Comparison of ENCODE assay signal across 8 mouse cellular contexts in genomic region chr6:134930383-134930782, GRCm38 (mm10). TPM values are rescaled to one million over a fixed set of nuclear protein-coding genes. Genes with fewer than 3 reads are reported as not detected.
A peak's percentile ranks its signal among the peaks of the same experiment; 100 is the strongest.
DNase-seq lines count a peak whose midpoint lies in the region; ATAC-seq lines count a peak whose summit lies in the region.

No protein-coding gene starts in this region.

- no peak for DNase-seq in kidney, postnatal 4 days
- DNase-seq in embryonic facial prominence, embryonic 14.5 days (ENCODE audit: low spot score), result no peak
- DNase-seq in intestine, embryonic 14.5 days (ENCODE audit: low spot score), result no peak
- DNase-seq in layer of hippocampus, adult 9-10 months (ENCODE audit: low spot score), result no peak
- DNase-seq in spleen, postnatal 36 days (ENCODE audit: low spot score in 2 of 2), result no peak
- DNase-seq in frontal cortex, postnatal 14 days (ENCODE audit: low spot score in 2 of 2), result no peak

- H3K27ac ChIP-seq in kidney, embryonic 15.5 days, result no peak overlapping the region
- no peak overlapping the region; the same call in 1 of the 2 replicates for H3K27ac ChIP-seq in embryonic facial prominence, embryonic 14.5 days (replicated peaks; ENCODE audit: low read depth, low read length)
- H3K27ac ChIP-seq in intestine, embryonic 14.5 days (ENCODE audit: low read depth), result no peak overlapping the region
- no peak overlapping the region for H3K27ac ChIP-seq in midbrain, embryonic 15.5 days

- H3K4me1 ChIP-seq in kidney, embryonic 15.5 days, result peaks cover 48% of the 10 kb centered on the region
- peaks cover 7% of the 10 kb centered on the region for H3K4me1 ChIP-seq in embryonic facial prominence, embryonic 14.5 days (ENCODE audit: control insufficient read depth, insufficient read depth, low read length)
- peaks cover 13% of the 10 kb centered on the region for H3K4me1 ChIP-seq in intestine, embryonic 14.5 days (replicated peaks; ENCODE audit: control insufficient read depth, insufficient read depth, low read length)
- peaks cover 25% of the 10 kb centered on the region for H3K4me1 ChIP-seq in midbrain, embryonic 15.5 days

- no peaks in the 10 kb centered on the region for H3K36me3 ChIP-seq in kidney, embryonic 15.5 days
- no peaks in the 10 kb centered on the region for H3K36me3 ChIP-seq in embryonic facial prominence, embryonic 14.5 days (ENCODE audit: control insufficient read depth, insufficient read depth, low read length)
- no peaks in the 10 kb centered on the region for H3K36me3 ChIP-seq in intestine, embryonic 14.5 days (ENCODE audit: control insufficient read depth, insufficient read depth, low read length)
- H3K36me3 ChIP-seq in midbrain, embryonic 15.5 days (replicated peaks), result no peaks in the 10 kb centered on the region

- peak overlapping the region; percentile 30; the same call in 1 of the 2 replicates for H3K9ac ChIP-seq in kidney, embryonic 15.5 days
- peak overlapping the region; percentile 14; the same call in 1 of the 2 replicates for H3K9ac ChIP-seq in embryonic facial prominence, embryonic 14.5 days (ENCODE audit: low read depth, low read length)
- no peak overlapping the region for H3K9ac ChIP-seq in intestine, embryonic 14.5 days (ENCODE audit: low read length)
- H3K9ac ChIP-seq in midbrain, embryonic 15.5 days, result no peak overlapping the region

- ATAC-seq in kidney, embryonic 15.5 days (replicated peaks; ENCODE audit: low FRiP score), result no peak
- ATAC-seq in embryonic facial prominence, embryonic 14.5 days (ENCODE audit: low read depth), result no peak
- ATAC-seq in intestine, embryonic 14.5 days (replicated peaks; ENCODE audit: low FRiP score, low TSS enrichment, low read depth), result no peak
- no peak for ATAC-seq in midbrain, embryonic 15.5 days (replicated peaks)

- H3K4me2 ChIP-seq in kidney, embryonic 15.5 days, result peak overlapping the region; percentile 83
- peak overlapping the region; percentile 94 for H3K4me2 ChIP-seq in embryonic facial prominence, embryonic 14.5 days (ENCODE audit: low read depth, low read length)
- peak overlapping the region; percentile 94 for H3K4me2 ChIP-seq in intestine, embryonic 14.5 days (ENCODE audit: low read length)
- peak overlapping the region; percentile 22; the same call in 1 of the 2 replicates for H3K4me2 ChIP-seq in midbrain, embryonic 15.5 days

- peak overlapping the region; percentile 52 for H3K4me3 ChIP-seq in kidney, embryonic 15.5 days (replicated peaks)
- H3K4me3 ChIP-seq in embryonic facial prominence, embryonic 14.5 days (ENCODE audit: low read depth, low read length), result peak overlapping the region; percentile 61
- H3K4me3 ChIP-seq in intestine, embryonic 14.5 days (ENCODE audit: low read depth, low read length), result peak overlapping the region; percentile 58; the same call in 1 of the 2 replicates
- H3K4me3 ChIP-seq in midbrain, embryonic 15.5 days, result no peak overlapping the region

- H3K27me3 ChIP-seq in kidney, embryonic 15.5 days, result no peaks in the 10 kb centered on the region
- H3K27me3 ChIP-seq in embryonic facial prominence, embryonic 14.5 days (replicated peaks; ENCODE audit: control insufficient read depth, insufficient read depth, low read length), result no peaks in the 10 kb centered on the region
- H3K27me3 ChIP-seq in intestine, embryonic 14.5 days (replicated peaks; ENCODE audit: control insufficient read depth, insufficient read depth, low read length), result no peaks in the 10 kb centered on the region
- no peaks in the 10 kb centered on the region for H3K27me3 ChIP-seq in midbrain, embryonic 15.5 days (replicated peaks)

- no peaks in the 10 kb centered on the region for H3K9me3 ChIP-seq in kidney, embryonic 15.5 days (replicated peaks)
- no peaks in the 10 kb centered on the region for H3K9me3 ChIP-seq in embryonic facial prominence, embryonic 14.5 days (ENCODE audit: control insufficient read depth, low read length)
- H3K9me3 ChIP-seq in intestine, embryonic 14.5 days (ENCODE audit: control insufficient read depth, low read length), result no peaks in the 10 kb centered on the region
- H3K9me3 ChIP-seq in midbrain, embryonic 15.5 days, result no peaks in the 10 kb centered on the region

- WGBS in kidney, embryonic 15.5 days, result 77% methylated on average over 7 of the region's 7 CpGs
- 81% methylated on average over 7 of the region's 7 CpGs for WGBS in embryonic facial prominence, embryonic 14.5 days
- WGBS in intestine, embryonic 14.5 days, result 88% methylated on average over 7 of the region's 7 CpGs
- WGBS in midbrain, embryonic 15.5 days, result 73% methylated on average over 7 of the region's 7 CpGs

RNA-seq across cellular contexts. Expression of gene Cdkn1b, which starts 10.2 kb away (rescaled TPM):
- polyA plus RNA-seq in kidney, embryonic 15.5 days (2015; fragmentation: Nextera tagmentation; extraction: Ambion mirVana), result 15.9 and 17.6 TPM in 2 replicates
- polyA plus RNA-seq in embryonic facial prominence, embryonic 14.5 days (2014; fragmentation: Nextera tagmentation; extraction: Ambion mirVana), result 17.3 and 17.6 TPM in 2 replicates
- 15.8 and 16.0 TPM in 2 replicates for polyA plus RNA-seq in intestine, embryonic 14.5 days (2014; fragmentation: Nextera tagmentation; extraction: Ambion mirVana)
- polyA plus RNA-seq in midbrain, embryonic 15.5 days (2015; fragmentation: Nextera tagmentation; extraction: Ambion mirVana), result 24.4 and 25.3 TPM in 2 replicates

RNA-seq across cellular contexts. Expression of gene Gpr19, which starts 32.0 kb away (rescaled TPM):
- polyA plus RNA-seq in kidney, embryonic 15.5 days (2015; fragmentation: Nextera tagmentation; extraction: Ambion mirVana), result 11.0 and 12.3 TPM in 2 replicates
- polyA plus RNA-seq in embryonic facial prominence, embryonic 14.5 days (2014; fragmentation: Nextera tagmentation; extraction: Ambion mirVana), result 8.0 and 8.8 TPM in 2 replicates
- 10.7 and 11.1 TPM in 2 replicates for polyA plus RNA-seq in intestine, embryonic 14.5 days (2014; fragmentation: Nextera tagmentation; extraction: Ambion mirVana)
- polyA plus RNA-seq in midbrain, embryonic 15.5 days (2015; fragmentation: Nextera tagmentation; extraction: Ambion mirVana), result 40.1 and 44.0 TPM in 2 replicates

RNA-seq across cellular contexts. Expression of gene Apold1, which starts 51.1 kb away (rescaled TPM):
- 3.9 and 4.6 TPM in 2 replicates for polyA plus RNA-seq in kidney, embryonic 15.5 days (2015; fragmentation: Nextera tagmentation; extraction: Ambion mirVana)
- polyA plus RNA-seq in embryonic facial prominence, embryonic 14.5 days (2014; fragmentation: Nextera tagmentation; extraction: Ambion mirVana), result 5.4 and 5.5 TPM in 2 replicates
- polyA plus RNA-seq in intestine, embryonic 14.5 days (2014; fragmentation: Nextera tagmentation; extraction: Ambion mirVana), result 3.2 and 3.9 TPM in 2 replicates
- polyA plus RNA-seq in midbrain, embryonic 15.5 days (2015; fragmentation: Nextera tagmentation; extraction: Ambion mirVana), result 3.9 and 4.4 TPM in 2 replicates

Comparison
In these comparisons a context has a peak if more than half of its experiments do, and no peak if none do; other contexts are left out.
1. H3K4me2 ChIP-seq: peak in every context shown above with its lines; median percentile 94 in embryonic facial prominence, embryonic 14.5 days; 94 in intestine, embryonic 14.5 days; 83 in kidney, embryonic 15.5 days; 22 in midbrain, embryonic 15.5 days.
2. H3K9ac ChIP-seq: peak in kidney, embryonic 15.5 days (single experiment) and embryonic facial prominence, embryonic 14.5 days (single experiment); none in intestine, embryonic 14.5 days (single experiment) and midbrain, embryonic 15.5 days (single experiment).